Mouse (Mus musculus) lung, adult 18-20 months (tissue): ENCODE measurements at regions not wholly inside any gene's neighbourhood (a gene's known extent, or its start where the extent isn't known, plus 50 kb on each side); places are given as distances from the start of the nearest gene placed in this dataset.

Source experiments
- DNase-seq, 2 experiments: peaks; one replicate each; pipeline ENCODE4 v3.0.0; 2022; ENCODE audit warnings: mixed read lengths in 2 of 2

GRCm38 (mm10) chr10:118711951-118712350 lies 158.1 kb downstream of the Dyrk2 start:
- DNase-seq, result no peak

- no peak for DNase-seq
Measured at GRCm38 (mm10) chr10:118712951-118713350, 157.1 kb downstream of the Dyrk2 start.

- DNase-seq, result no peak
Measured at GRCm38 (mm10) chr10:118714179-118714581, 155.8 kb downstream of the Dyrk2 start.

GRCm38 (mm10) chr10:118714595-118714994 lies 155.4 kb downstream of the Dyrk2 start:
- DNase-seq, result no peak

- no peak for DNase-seq
Measured at GRCm38 (mm10) chr10:118720630-118721029, 149.4 kb downstream of the Dyrk2 start.

- DNase-seq, result no peak
Measured at GRCm38 (mm10) chr10:118722132-118722551, 147.9 kb downstream of the Dyrk2 start.

GRCm38 (mm10) chr10:118722671-118723070 lies 147.3 kb downstream of the Dyrk2 start:
- DNase-seq, result no peak

GRCm38 (mm10) chr10:118736093-118736492 lies 133.9 kb downstream of the Dyrk2 start:
- DNase-seq, result no peak

GRCm38 (mm10) chr10:118737064-118737463 lies 132.9 kb downstream of the Dyrk2 start:
- peak in 1 of 2 experiments; percentile 31 for DNase-seq

- no peak for DNase-seq
Measured at GRCm38 (mm10) chr10:118739849-118740481, 130.0 kb downstream of the Dyrk2 start.

- DNase-seq, result no peak
Measured at GRCm38 (mm10) chr10:118743831-118744230, 126.2 kb downstream of the Dyrk2 start.

- DNase-seq, result no peak
Measured at GRCm38 (mm10) chr10:118746719-118747395, 123.2 kb downstream of the Dyrk2 start.

GRCm38 (mm10) chr10:118749039-118749438 lies 121.0 kb downstream of the Dyrk2 start:
- DNase-seq, result no peak

GRCm38 (mm10) chr10:118749756-118750155 lies 120.3 kb downstream of the Dyrk2 start:
- peak; percentile 14 to 42 for DNase-seq

- DNase-seq, result peak in 1 of 2 experiments; percentile 21
Measured at GRCm38 (mm10) chr10:118751110-118751509, 118.9 kb downstream of the Dyrk2 start.

- DNase-seq, result no peak
Measured at GRCm38 (mm10) chr10:118753061-118753775, 116.8 kb downstream of the Dyrk2 start.

GRCm38 (mm10) chr10:118754791-118755190 lies 115.2 kb downstream of the Dyrk2 start:
- no peak for DNase-seq

- DNase-seq, result peak; percentile 53 to 66
Measured at GRCm38 (mm10) chr10:118758825-118759471, 111.1 kb downstream of the Dyrk2 start.

- no peak for DNase-seq
Measured at GRCm38 (mm10) chr10:118760441-118760840, 109.6 kb downstream of the Dyrk2 start.

GRCm38 (mm10) chr10:118761101-118761868 lies 108.7 kb downstream of the Dyrk2 start:
- DNase-seq, result no peak

GRCm38 (mm10) chr10:118765051-118765450 lies 105.0 kb downstream of the Dyrk2 start:
- DNase-seq, result no peak
